Mouse (Mus musculus): ENCODE measurements around the gene Zfp839. TPM values are rescaled to one million over a fixed set of nuclear protein-coding genes. Genes with fewer than 3 reads are reported as not detected.

The Zfp839 gene
- total and polyA plus RNA-seq, 3 experiments, result 4.8 to 10.3 (median 9.1) TPM

- 56% methylated on average over 6 of the region's 6 CpGs for WGBS
- H3K4me1 ChIP-seq (ENCODE audit: control insufficient read depth, insufficient read depth, low read length), result no peaks in the 10 kb centered on the region
- intact Hi-C loops (cut with DNase I), result no loop called here
- H3K27ac ChIP-seq, result no peak overlapping the region
- TF ChIP-seq POLR2A (IDR thresholded peaks at IDR 0.05; ENCODE audit: insufficient read depth, low read depth, low read length) (no peak), CTCF (IDR thresholded peaks at IDR 0.05) (no peak), EP300 (IDR thresholded peaks at IDR 0.05; ENCODE audit: insufficient read depth, low read depth, low read length) (no peak)
- no peak overlapping the region for H3K9ac ChIP-seq (ENCODE audit: low read depth, low read length)
- no peak for DNase-seq
- no peaks in the 10 kb centered on the region for H3K79me2 ChIP-seq (replicated peaks; ENCODE audit: control insufficient read depth, insufficient read depth, low read length)
- H3K4me3 ChIP-seq, result no peak overlapping the region
- H3K36me3 ChIP-seq (ENCODE audit: control insufficient read depth, insufficient read depth, low read length), result no peaks in the 10 kb centered on the region
- no peaks in the 10 kb centered on the region for H3K27me3 ChIP-seq (ENCODE audit: control insufficient read depth, insufficient read depth, low read length)
These were observed 13.3 kb upstream of the Zfp839 start for GRCm38 (mm10) chr12:110836729-110837128.

- TF ChIP-seq CTCF (IDR thresholded peaks at IDR 0.05) (no peak), EP300 (IDR thresholded peaks at IDR 0.05; ENCODE audit: insufficient read depth, low read depth, low read length) (no peak), POLR2A (IDR thresholded peaks at IDR 0.05; ENCODE audit: insufficient read depth, low read depth, low read length) (no peak)
- H3K36me3 ChIP-seq (ENCODE audit: control insufficient read depth, insufficient read depth, low read length), result no peaks in the 10 kb centered on the region
- H3K4me3 ChIP-seq, result no peak overlapping the region
- no peak overlapping the region for H3K27ac ChIP-seq
- no peak overlapping the region for H3K9ac ChIP-seq (ENCODE audit: low read depth, low read length)
- no peak for DNase-seq
- WGBS, result 41% methylated on average over 5 of the region's 5 CpGs
- no peaks in the 10 kb centered on the region for H3K4me1 ChIP-seq (ENCODE audit: control insufficient read depth, insufficient read depth, low read length)
- no peaks in the 10 kb centered on the region for H3K27me3 ChIP-seq (ENCODE audit: control insufficient read depth, insufficient read depth, low read length)
- intact Hi-C loops (cut with DNase I), result no loop called here
- H3K79me2 ChIP-seq (replicated peaks; ENCODE audit: control insufficient read depth, insufficient read depth, low read length), result no peaks in the 10 kb centered on the region
These were observed 12.7 kb upstream of the Zfp839 start for GRCm38 (mm10) chr12:110837192-110837841.

- Histone ChIP-seq H3K4me3 (no peak overlapping the region), H3K9ac (ENCODE audit: low read depth, low read length) (no peak overlapping the region), H3K36me3 (ENCODE audit: control insufficient read depth, insufficient read depth, low read length) (no peaks in the 10 kb centered on the region), H3K4me1 (ENCODE audit: control insufficient read depth, insufficient read depth, low read length) (no peaks in the 10 kb centered on the region), H3K27ac (no peak overlapping the region), H3K79me2 (replicated peaks; ENCODE audit: control insufficient read depth, insufficient read depth, low read length) (no peaks in the 10 kb centered on the region), H3K27me3 (ENCODE audit: control insufficient read depth, insufficient read depth, low read length) (no peaks in the 10 kb centered on the region)
- TF ChIP-seq POLR2A (IDR thresholded peaks at IDR 0.05; ENCODE audit: insufficient read depth, low read depth, low read length) (no peak), EP300 (IDR thresholded peaks at IDR 0.05; ENCODE audit: insufficient read depth, low read depth, low read length) (no peak), CTCF (IDR thresholded peaks at IDR 0.05) (no peak)
- WGBS, result 93% methylated on average over 8 of the region's 8 CpGs
- intact Hi-C loops (cut with DNase I), result no loop called here
- DNase-seq, result no peak
These were observed 12.2 kb upstream of the Zfp839 start for GRCm38 (mm10) chr12:110837850-110838249.

- peak within 1 kb of the TSS; percentile 54 for H3K9ac ChIP-seq (ENCODE audit: low read depth, low read length)
- no peaks in the 10 kb centered on the region for H3K27me3 ChIP-seq (ENCODE audit: control insufficient read depth, insufficient read depth, low read length)
These were observed 9.5 kb upstream of the Zfp839 start, which contains the start of gene Mok for GRCm38 (mm10) chr12:110840348-110841198. Gene Mok (minus strand): TSS chr12:110840939.

GRCm38 (mm10) chr12:110841731-110842493, 8.1 kb upstream of the Zfp839 start:
- H3K36me3 ChIP-seq (ENCODE audit: control insufficient read depth, insufficient read depth, low read length), result no peaks in the 10 kb centered on the region
- intact Hi-C loops (cut with DNase I), result loop anchor here (2.0 to 5.0 kb wide), 6 partner anchors 103 to 425 kb away; no protein-coding TSS in a partner anchor
- WGBS, result 71% methylated on average over 5 of the region's 5 CpGs
- DNase-seq, result no peak
- H3K27ac ChIP-seq, result no peak overlapping the region
- no peaks in the 10 kb centered on the region for H3K79me2 ChIP-seq (replicated peaks; ENCODE audit: control insufficient read depth, insufficient read depth, low read length)
- H3K4me1 ChIP-seq (ENCODE audit: control insufficient read depth, insufficient read depth, low read length), result peaks cover 4% of the 10 kb centered on the region; the same call in 1 of the 2 replicates
- no peak for TF ChIP-seq EP300 (IDR thresholded peaks at IDR 0.05; ENCODE audit: insufficient read depth, low read depth, low read length)
- TF ChIP-seq CTCF (IDR thresholded peaks at IDR 0.05), result no peak
- no peak for TF ChIP-seq POLR2A (IDR thresholded peaks at IDR 0.05; ENCODE audit: insufficient read depth, low read depth, low read length)
- no peaks in the 10 kb centered on the region for H3K27me3 ChIP-seq (ENCODE audit: control insufficient read depth, insufficient read depth, low read length)
- H3K9ac ChIP-seq (ENCODE audit: low read depth, low read length), result no peak overlapping the region
- H3K4me3 ChIP-seq, result no peak overlapping the region

More at GRCm38 (mm10) chr12:110840348-110841198, 9.5 kb upstream of the Zfp839 start, which contains the start of gene Mok:
- WGBS, result under 1% methylated on average over 71 of the region's 71 CpGs
- Histone ChIP-seq H3K27ac (no peak within 1 kb of the TSS; the same call in 1 of the 2 replicates), H3K4me3 (peak within 1 kb of the TSS; percentile 70), H3K79me2 (replicated peaks; ENCODE audit: control insufficient read depth, insufficient read depth, low read length) (no peaks in the 10 kb centered on the region), H3K36me3 (ENCODE audit: control insufficient read depth, insufficient read depth, low read length) (no peaks in the 10 kb centered on the region), H3K4me1 (ENCODE audit: control insufficient read depth, insufficient read depth, low read length) (no peaks in the 10 kb centered on the region)
- no peak for TF ChIP-seq POLR2A (IDR thresholded peaks at IDR 0.05; ENCODE audit: insufficient read depth, low read depth, low read length)
- TF ChIP-seq CTCF (IDR thresholded peaks at IDR 0.05), result no peak
- no peak for TF ChIP-seq EP300 (IDR thresholded peaks at IDR 0.05; ENCODE audit: insufficient read depth, low read depth, low read length)
- peak; percentile 96 to 98 for DNase-seq
- intact Hi-C loops (cut with DNase I), result loop anchor here (2.0 to 5.0 kb wide), 4 partner anchors 102 to 423 kb away; no protein-coding TSS in a partner anchor

Measured in heart, adult 2 months (tissue).